Mouse (Mus musculus): ENCODE measurements at regions not wholly inside any gene's neighbourhood (a gene's known extent, or its start where the extent isn't known, plus 50 kb on each side); places are given as distances from the start of the nearest gene placed in this dataset.
A peak's percentile ranks its signal among the peaks of the same experiment; 100 is the strongest.

DNA sequence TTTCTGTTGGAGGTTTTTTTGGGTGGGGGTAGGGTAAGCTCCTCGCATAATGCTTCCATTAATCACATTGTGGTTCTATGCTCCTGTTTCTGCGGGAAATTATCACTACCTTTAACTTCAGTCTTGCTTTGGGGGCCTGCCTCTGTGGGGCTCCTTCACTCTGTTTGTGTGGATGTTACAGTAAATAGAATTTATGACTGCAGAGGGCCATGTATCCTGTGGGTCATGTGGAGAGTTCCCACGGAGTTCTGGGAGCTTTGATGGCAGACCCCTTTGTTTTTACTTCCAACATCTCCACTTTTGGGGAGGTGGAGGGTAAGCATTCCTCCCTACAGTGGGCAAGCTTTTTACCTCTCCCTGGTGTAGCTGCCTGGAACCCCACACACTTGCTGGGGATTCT lies 538.6 kb downstream of the Ptprc start:
- DNase-seq (ENCODE audit: low read depth, low spot score): no peak

DNA sequence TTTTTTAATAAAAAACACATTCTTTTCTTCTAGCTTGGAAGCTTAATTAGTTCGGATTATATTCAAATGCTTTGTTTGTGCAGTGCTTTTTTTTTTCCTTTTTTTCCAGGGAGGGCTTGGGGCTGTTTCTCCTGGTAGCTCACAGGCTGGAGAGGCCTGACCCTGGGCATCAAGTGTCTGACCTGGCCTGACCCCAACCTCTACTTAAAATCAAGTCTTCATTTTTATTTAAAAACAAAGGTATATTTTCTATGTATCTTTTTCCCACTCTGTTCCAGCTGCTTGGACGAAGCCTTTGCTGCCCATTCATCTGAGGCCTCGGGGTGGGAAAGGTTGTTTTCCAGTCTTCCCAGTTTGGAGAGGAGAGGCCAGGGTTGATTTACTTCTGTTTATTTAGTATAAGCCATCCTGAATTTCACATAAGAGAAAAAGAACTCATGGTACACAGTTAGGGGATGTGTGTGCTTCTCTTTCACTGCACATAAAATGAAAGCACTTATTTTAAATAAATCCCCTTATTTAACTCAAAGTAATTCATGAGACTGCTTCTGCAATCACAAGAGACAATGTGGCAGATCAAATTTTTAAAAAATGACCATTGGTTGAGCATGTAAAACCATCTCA lies 539.1 kb downstream of the Ptprc start:
- no peak for DNase-seq (ENCODE audit: low read depth, low spot score)

DNA sequence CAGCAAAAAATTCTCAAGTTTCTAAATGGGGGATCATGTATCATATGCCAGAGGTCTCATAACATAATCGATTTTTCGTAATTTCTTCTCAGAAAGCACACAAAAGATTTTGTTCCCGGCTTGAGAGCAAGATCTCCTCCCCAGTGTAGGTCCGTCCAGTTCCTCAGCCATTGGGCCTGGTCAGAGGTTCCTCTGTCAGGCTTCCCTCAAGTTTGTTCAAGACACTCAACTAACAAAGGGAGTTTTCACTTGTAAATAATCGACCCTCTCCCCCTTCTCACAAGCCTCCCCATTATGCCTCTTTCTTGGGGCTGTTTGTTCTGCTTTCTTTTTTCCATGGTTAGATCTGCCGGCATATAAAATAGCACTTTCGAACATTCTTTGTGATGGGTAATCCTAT lies 539.7 kb downstream of the Ptprc start:
- no peak for DNase-seq (ENCODE audit: low read depth, low spot score)

DNA sequence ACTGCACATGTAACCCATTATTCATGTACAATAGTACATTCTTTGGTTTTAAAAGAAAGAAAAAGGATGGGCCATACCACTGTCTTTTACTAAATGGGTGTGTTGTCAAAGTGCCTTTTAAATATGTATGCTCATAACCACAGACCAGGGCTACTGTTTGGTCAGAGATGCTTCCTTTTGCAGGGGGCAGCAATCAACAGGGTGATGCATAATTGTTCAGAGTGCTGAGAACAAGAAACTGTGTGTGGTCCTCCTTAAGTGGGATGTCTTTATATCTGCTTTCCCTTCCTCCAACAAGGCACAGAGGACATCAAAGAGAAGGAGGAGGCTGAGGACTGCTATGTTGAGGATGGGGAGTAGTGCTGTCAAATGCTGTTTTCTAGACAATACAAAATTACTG lies 544.0 kb downstream of the Ptprc start:
- no peak for DNase-seq (ENCODE audit: low read depth, low spot score)

DNA sequence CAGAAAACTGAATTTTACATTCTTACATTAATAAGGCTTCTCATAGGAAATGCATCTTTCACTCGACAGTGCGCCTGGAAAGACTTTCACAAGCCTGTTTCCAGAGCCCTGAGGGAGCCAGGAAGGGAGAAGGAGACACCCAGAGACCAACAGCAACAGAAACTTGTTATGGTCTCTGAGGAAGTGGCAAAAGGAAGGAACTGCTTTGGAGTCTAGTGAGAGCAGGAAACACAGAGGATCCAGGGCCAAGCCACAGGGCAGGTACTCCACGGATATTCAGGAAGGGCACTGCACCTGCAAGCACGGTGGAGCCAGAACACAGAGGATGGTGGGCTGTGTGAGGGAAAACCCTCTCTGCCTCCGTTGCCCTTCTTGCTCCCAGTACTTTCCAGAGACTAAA lies 554.8 kb downstream of the Ptprc start:
- DNase-seq (ENCODE audit: low read depth, low spot score): no peak

DNA sequence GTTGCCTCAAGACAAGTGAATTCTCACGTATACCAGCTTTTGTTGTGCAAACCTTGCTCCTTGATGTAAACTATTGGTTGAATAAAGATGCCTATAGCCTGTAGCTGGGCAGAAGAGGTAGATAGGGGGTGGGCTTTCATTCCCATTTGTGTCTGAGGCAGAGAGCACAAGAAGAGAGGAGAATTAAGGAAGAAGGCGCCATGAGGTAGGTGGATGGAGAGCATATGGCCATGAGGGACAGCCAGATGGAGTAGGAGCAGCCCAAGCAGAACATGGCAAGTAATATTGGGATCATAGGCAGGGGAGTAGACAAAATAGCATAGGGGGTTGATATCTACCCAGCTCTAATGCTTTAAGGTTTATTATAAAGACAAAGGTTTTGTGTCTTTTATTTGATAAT lies 557.3 kb downstream of the Ptprc start:
- no peak for DNase-seq (ENCODE audit: low read depth, low spot score)

DNA sequence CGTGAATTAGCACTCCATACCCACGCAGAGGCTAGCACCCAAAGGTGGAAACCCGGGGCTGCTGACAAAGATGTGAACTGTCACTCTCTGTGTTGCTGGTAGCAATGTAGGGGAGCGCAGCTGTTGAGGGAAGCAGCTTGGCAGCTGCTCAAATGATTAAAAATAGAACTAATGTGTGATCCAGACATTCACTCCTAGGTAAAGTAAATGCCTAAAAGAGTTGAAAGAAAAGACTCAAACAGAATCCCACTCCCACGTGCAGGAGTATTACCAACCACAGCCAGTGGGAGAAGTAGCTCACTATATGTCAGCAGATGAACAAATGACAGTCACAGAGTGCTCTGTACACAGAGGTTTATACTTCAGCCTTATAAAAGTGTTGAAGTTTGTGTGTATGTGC lies 558.0 kb downstream of the Ptprc start:
- no peak for DNase-seq (ENCODE audit: low read depth, low spot score)

DNA sequence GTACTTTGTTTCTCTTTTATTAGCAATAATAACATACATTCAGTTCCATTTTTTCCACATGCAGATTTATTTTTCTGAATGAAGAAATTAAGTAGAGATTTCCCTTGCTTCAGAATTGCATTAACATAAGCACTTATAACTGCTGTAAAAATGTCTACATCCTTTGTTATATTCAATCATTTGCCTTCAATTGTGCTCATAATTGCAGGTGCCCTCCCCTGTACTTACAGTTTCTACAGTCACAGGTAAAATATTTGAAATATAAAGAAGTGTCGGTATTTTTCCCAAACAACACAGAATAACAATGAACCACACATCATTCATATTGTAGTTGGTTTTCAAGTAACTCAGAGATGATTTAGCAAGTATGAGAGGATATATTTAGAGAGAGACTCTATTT lies 568.8 kb downstream of the Ptprc start:
- no peak for DNase-seq (ENCODE audit: low read depth, low spot score)

DNA sequence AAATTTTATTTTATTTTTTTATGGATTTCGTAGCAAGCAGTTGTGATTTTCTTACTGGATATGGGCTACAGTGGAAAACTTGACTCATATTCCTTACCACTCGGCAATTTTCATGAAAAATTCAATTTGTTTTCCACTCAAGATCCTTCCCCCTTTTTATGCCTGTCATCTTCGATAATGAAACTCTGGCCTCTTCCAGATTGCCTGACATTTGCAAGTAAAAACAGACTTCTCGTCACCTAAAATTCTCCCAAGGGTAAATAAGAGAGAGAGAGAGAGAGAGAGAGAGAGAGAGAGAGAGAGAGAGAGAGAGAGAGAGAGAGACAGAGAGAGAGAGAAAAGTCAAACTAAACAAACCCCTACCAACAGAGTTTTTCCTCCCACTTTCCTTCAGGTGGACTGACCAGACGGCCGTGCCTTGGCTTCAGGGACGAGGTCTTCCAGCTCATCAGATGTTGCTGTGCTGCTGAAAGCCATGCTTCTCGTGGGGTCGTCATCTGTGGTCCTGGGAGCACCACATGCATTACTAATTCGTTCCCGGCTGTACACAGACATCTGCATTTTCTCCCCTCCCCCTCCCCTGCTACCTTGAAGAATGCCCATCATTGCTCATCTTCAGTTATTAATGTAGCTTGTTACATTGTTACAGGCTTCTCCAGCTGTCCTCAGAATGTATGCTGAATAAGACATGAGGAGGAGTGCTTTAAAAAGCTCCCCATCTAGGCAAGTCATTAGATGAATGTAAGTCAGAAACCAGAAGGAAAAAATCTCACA lies 569.4 kb downstream of the Ptprc start:
- no peak for DNase-seq (ENCODE audit: low read depth, low spot score)

DNA sequence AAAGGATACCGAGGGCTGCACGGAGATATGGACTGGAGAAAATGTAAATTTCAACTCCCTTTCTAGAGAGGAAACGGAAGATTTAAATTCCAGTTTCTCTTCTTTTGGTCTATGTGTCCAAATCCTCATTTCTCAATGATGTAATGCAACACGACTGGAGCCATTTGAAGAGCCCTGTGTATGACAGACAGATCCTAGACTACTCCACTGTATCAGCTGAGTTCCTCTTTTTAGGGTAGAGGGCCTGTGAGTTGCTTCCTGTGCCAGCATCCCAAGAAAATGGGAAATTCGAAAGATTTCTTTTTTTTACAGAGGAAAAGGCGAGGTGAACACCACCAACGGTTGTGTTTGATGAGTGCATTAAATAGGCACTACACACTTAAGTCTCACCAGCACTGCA lies 581.8 kb downstream of the Ptprc start:
- DNase-seq (ENCODE audit: low read depth, low spot score): no peak

DNA sequence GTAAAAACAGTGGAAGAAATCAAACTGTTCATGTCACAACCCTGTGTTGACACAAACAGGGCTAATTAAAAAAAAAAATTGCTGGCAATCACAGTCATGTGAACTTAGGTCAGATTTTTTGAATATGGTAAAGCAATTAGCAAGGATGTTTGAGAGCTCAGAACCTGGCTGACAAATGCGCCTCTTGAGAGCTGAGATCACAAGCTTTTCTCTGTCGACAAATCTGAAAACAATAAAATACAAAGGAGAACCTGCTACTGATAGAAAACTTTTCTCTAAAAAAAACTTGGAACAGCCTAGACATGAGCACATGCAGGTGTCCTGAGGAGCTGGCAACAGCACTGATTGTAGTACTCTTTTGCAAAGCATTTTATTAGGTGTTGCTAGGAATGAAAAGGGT lies 583.6 kb downstream of the Ptprc start:
- DNase-seq (ENCODE audit: low read depth, low spot score): no peak

DNA sequence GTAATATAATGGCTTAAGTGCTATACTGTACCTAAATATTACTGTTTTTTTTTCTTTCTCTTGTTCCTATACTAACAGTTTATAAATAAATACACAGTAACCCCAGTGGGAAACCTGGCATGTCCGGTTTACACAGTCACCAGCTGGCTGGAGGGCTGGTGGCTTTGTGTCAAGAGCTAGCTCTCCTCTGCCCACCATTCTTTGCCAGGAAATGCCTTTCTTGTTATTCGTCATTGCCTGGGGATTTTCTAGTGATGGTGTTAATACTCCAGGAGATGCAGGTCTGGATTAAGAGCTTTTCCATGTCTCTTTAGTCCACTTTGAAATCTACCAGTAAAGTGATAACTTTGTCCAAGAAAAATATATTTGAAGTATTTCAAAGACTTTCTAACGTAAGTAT lies 584.2 kb downstream of the Ptprc start:
- no peak for DNase-seq (ENCODE audit: low read depth, low spot score)

DNA sequence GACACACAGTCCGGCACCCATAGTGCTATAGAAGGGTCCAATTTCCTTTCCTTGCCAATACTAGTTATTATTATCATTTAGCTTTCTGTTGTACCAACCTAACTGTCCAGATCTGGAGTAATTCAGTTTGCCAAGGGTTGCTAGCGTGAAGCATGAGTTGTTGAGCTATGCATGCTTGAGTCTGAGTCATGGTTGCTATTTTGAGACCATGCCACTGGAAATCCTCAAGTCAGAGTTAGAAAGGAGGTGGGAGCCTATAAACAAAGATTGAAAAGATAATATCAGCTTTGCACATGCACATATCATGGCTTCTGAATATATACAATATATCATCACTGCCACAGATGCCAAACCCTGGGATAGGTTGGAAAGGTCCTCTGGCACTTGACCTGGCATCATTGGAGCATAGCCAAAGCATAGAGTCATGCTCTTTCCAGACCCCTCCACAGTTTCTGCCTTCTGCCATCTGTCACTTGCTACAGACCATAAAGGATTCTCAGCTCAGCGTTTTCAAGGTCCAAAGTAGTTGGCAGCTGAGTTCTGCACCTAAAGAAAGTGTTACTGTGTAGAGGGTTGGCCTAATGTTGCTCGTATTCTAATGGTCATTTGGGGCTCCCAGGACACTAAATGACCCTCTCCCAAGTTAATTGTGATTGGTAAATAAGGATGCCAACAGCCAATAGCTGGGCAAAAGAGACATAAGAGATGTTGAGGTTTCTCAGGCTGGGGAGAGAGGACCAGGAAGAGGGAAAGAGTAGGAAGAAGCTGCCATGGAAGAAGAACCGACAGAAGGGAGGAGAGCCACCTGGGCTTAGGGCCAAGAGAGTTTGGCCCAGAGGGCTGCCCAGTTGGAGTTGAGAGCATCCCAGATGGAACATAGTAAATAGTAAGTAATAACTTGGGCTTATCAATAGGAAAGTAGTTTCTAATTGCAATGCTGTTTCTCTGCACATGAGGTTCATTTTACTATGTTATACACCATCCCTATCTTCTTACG lies 586.9 kb downstream of the Ptprc start:
- no peak for DNase-seq (ENCODE audit: low read depth, low spot score)

DNA sequence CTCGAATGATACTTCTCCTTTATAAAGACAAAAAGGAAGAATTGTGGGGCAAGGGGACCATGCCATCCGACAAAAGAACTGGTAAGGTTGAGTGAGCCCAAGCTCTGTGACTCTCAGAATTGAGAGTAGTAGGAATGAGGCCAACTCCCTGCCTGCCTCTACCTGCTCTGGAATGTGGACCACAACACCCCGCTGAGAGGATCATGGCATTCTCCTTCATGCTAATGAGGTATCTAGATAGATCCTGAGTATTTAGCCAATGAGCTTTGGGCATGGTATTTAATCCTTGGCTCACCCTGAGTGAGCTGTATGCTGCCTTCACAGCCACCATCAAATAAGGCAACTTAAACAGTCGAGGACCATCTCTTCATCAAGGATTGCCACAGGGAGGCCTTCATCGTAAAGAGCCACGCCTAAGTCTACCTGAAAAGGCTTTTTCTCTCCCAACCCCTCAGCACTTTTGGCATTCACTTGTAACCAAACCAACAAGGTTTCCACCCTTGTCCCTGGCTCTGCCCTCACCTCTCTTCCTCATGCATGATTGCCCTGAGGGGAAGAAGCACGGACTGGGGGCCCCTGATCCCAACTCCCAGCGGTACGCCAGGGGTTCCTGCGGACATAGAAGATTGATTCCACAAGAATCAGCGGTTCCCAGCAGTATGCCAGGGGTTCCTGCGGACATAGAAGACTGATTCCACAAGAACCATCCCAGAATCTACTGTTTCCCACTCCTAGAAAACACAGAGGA lies 587.9 kb downstream of the Ptprc start:
- peak; percentile 72 for DNase-seq (ENCODE audit: low read depth, low spot score)

DNA sequence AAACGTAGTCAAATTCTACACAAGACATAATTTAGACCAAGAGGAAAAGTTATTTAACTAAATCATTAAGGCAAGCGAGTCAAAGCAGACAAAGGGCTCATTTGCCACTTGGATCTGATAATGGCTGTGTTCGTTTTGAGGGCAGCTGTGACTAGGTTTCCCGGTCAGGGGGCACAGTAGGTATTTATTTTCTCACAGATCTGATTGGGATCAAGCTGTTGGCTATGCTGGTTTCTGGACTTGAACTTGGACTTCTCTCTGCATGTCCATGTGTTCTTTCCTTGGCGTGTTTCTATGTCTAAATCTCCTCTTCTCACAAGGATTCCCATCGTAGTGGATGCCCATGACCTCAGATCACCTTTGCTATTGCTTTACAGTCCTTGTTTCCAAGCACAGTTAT lies 590.8 kb downstream of the Ptprc start:
- no peak for DNase-seq (ENCODE audit: low read depth, low spot score)

DNA sequence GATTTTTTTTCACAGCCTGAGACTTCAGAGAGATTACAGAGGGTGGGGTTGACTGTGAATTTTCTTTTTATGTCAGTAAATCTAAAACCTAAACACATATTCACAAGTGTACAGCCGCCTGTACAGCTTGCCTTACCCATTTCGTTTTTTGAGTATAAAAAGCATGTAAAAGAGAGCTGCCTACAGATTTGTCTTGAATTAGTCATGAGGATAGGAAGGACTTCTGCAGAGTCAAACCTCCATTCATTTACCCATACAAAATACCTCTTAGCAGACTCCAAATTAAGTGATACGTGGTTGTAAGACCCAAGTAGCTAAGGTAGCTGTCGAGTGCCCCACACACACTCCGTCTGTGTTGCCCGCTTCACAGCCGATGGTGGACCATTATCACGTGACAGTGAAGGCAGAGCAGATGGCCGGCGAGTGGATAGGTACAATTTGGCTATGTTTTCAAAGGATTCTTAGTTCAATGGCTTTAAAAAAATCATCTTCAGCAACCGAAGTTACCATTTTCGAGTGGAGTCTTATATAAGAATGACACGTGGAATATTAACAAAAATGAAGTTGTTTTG lies 591.3 kb downstream of the Ptprc start:
- no peak for DNase-seq (ENCODE audit: low read depth, low spot score)

DNA sequence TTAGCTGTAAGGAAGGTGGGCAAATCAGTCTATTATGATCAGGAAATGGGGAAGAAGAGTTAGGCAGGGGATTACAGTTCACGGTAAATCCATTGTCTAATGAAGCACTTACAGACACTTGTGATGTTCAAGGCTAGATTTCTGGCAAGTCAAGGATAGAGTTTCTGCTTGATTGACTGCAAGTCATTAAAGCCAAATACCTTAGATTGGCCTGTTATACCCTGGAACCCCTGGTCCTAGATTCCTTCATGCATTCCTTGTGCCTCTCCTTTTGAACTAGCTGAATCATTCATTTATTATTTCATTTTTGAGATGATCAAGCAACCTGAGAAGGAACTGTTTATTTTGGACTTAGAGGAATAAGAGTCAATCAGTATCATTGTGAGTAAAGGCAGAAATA lies 597.9 kb downstream of the Ptprc start:
- DNase-seq (ENCODE audit: low read depth, low spot score): no peak

DNA sequence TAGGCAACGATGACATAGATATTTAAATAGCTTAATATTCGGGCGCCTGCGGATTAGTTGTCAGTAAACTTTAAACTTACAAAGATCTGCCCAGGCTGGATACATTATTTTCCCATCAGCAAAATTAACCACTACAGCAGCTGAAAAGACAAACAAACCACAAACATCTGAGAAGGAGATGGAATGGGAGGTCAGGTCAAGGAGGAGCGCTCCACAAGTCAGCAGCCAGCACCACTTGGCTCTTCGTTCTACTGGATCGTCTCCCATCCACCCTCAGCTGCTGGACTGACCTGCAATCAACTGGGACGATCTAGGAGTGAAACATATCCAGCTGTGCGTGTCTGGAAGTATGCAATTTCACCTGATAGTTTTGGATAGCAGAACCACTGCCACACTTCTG lies 599.3 kb downstream of the Ptprc start:
- DNase-seq (ENCODE audit: low read depth, low spot score): no peak

DNA sequence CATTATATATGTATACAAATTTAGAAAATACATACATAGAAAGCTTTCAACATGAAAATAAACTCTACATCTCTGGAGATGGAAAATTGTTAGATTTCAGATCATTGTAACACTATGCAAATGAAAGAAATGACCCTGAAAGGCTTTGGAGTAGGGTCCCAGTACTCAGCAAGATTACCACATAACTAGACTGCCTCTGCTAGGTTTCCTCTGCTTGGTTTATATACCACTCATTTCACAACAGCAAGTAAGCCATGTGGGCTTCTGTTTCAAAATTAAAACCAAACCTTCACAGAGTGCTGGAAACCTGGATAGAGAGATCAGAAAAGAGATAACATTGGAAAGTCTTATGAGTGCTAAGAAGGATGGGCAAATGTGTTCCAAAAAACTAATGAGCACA lies 600.1 kb downstream of the Ptprc start:
- DNase-seq (ENCODE audit: low read depth, low spot score): no peak

DNA sequence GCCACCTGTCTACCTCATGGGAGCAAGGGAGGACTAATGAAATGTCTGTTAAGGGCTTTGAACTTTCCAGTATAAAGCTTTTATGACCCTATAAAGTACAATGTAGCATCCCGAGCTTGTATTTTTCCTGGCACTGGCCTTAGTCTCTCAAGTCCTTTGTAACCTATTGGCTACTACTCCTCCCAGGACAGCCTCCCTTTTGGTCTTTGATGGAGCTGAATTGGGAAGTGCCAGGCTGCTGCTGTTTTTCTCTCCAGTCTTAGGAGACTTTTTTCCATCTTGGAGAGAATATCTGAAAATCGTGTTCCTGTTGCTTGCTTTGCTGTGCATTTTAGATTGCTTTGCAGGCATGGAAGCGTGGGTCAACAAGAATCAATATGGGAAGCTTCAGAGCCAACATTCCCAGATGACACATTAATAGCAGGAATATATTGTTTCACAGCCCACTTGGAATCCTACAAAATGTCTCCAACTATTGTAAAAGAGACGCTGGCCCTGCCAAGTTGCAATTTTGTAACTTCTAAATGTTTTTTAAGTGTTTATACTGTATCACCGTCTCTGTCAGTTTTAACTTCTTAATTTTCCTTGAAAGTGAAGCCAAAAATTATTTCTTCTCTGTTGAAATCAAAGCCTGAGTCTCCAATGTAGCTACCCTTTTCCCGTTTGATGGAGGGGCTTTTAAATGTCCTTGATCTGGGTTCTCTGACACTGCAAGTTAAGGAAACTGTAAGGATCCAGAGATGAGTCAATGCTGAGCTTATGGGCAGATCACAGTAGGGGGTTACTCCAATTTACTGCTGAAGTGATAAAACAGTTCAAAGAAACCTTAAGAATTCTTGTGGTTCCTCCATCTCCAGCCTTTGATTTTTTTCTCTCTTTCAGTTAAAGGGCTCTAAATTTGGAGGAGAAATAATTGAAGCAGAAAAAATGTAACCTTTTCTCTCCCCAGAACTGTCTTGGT lies 603.3 kb downstream of the Ptprc start:
- no peak for DNase-seq (ENCODE audit: low read depth, low spot score)
